Mouse (Mus musculus) ES-Bruce4 (cell line): ENCODE data around the gene Bri3.

ENCODE experiments used
- CTCF ChIP-seq: IDR thresholded peaks from one replicate; pipeline ENCODE4 v1.8.1; 2011; ENCODE audit warnings: low read depth, low read length
- EP300 ChIP-seq: IDR thresholded peaks from 2 replicates; pipeline ENCODE4 v1.6.1; 2011; ENCODE audit warnings: low read depth, low read length; ENCODE audit not compliant: insufficient read depth
- POLR2A ChIP-seq: IDR thresholded peaks from one replicate; pipeline ENCODE4 v1.8.1; 2011; ENCODE audit warnings: low read length; ENCODE audit not compliant: insufficient read depth

GRCm38 (mm10) chr5:144441831-144442271 is 197.6 kb downstream of the Bri3 start:
- TF ChIP-seq CTCF (no peak), POLR2A (no peak), EP300 (no peak)
